Mouse (Mus musculus): ENCODE measurements around the gene Slc24a2.
A peak's percentile ranks its signal among the peaks of the same experiment; 100 is the strongest.

Gene Slc24a2

GRCm38 (mm10) chr4:87037592-87037991, 192.7 kb downstream of the Slc24a2 start:
- no peak for DNase-seq

GRCm38 (mm10) chr4:87036507-87036906, 193.8 kb downstream of the Slc24a2 start:
- DNase-seq, result no peak

DNA sequence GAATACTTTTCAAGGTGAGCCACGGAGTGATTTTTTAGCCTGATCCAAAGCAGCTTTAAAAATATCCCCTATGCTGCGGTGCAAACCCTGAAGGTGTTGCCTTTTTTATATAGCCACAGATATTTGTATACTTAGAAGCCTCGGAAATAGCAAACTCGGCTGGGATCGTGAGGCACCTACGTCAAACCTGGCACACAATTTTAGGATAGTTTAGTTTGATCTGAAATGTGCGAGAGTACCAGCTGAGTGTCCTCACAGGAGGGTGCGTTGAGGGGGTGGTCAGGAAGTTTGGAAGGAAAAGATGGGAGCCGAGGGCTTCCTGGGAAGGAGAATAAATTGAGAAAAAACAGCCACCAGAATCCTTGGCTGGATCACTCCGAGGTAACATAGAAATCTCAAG, 194.6 kb downstream of the Slc24a2 start:
- peak; percentile 65 for DNase-seq

DNA sequence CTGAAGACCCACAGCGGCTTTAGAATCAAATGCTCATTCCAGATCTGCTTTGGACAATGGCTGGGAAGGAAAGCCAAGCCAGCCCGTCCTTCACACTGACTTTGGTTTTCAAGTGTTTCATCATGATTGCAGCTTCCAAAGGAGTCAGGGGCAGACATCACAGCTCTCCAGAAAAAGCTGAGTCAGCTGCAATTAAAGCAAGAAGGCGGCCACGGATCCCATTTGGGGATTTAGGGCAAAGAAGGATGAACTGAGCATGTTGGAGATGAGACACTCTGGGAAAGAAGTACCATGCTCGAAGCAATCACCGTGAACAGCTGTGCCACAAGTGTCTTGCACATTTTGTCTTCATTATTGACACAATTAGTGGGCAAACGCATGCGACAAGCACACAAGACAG, 197.6 kb downstream of the Slc24a2 start:
- no peak for DNase-seq

DNA sequence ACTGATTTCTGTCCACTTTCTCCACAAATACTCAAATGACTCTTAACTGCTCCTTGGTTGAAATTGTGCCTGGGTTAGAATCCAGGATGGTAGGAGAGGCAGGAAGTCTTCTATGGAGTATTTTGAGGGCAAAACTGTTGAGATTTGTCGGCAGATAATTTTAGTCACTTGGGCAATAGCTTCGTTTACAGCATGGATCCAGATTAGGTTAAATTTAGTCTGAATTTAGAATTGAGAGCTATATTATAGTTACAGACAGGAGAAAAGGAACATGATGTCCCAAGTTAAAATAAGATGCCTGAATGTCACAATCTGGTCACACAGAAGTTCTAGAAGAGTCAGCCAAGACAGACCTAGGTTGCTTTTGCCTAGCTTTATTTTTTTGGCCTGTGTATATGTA, 199.2 kb downstream of the Slc24a2 start:
- no peak for DNase-seq

GRCm38 (mm10) chr4:87026311-87027151, 203.7 kb downstream of the Slc24a2 start:
- DNase-seq, result no peak

DNA sequence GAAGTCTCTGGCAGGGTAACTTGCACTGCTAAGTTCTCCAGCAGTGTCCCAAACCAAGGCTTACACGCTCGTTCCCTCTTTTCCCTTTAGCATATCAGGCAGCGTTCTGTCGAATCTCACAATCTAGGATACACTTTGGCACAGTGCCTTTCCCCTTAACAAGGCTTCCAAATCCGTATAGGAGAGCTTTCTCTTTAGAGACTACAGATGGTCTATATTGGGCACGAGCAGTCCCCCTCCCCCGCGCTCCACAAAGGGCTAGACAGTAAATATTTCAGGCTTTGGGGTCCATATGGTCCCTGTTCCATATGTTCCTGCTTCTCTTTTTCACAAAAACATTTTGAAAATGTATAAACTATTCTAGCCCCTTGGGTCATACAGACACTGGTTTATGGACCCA, 205.7 kb downstream of the Slc24a2 start:
- DNase-seq, result no peak

DNA sequence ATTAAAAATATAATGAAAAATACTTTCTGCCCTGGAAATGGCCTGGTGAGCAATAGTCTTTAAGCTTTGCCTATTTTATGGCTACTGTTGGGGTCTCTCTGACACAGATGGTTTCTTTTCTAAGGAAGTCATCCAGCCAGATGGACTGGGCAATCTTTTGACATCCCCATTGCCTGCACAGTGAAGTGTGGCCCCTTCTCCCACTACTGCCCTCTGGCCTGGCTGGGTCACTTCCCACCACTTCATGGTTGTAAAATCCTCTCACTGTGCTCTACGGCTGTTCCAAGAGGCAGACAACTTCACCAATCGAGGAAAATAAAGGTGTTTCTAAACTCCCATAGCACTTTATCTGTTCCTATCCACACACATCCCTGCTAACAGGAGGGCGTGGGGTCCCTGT, 208.7 kb downstream of the Slc24a2 start:
- DNase-seq, result no peak

DNA sequence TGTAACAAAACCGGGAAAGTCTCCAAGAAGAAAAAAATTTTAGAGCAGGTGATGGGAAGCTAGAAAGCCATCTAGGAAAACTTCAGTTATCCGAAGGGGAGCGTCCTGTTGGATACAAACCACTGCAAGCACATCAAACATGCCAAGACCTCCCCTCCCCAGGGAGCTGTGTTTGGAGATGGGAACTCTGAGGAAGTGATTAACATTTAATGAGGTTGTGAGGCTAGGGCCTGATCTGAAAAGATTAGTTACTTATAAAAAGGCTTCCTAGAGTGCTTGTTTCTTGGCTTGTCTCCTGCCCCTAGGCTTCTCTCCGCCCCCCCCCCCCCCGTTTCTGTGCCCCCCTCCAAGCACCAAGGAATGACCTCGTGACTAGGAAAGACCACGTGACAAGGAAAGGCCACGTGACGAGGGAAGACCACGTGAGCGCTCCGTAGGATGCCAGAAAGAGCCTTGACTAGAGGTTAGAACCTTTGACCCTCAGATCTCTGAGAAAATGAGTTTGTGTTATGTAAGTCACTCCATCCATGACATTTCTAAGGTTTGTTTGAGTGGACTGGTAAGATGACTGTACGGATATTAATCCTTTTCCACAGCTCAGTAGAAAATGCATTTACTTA, 210.7 kb downstream of the Slc24a2 start:
- DNase-seq, result no peak

GRCm38 (mm10) chr4:87018073-87018997, 211.9 kb downstream of the Slc24a2 start:
- no peak for DNase-seq

DNA sequence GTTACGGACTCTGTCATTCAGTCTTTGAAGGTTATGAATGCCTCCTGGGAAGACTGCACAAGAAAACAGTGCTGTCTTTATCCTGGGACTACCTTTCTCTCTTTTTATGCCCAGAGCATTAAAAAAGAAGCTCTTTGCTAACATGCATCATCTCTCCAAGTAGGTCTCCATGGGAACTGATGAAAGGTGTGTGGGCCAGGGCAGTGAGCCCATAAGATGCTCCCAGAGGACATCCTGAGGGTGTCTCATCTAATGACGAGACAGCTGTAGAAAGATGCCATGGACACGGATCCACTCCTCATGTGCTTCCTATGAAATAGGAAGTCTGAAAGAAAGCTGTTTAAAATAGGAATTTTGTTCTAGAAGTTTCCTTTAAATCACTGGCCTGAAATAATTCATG, 212.8 kb downstream of the Slc24a2 start:
- no peak for DNase-seq

GRCm38 (mm10) chr4:87015746-87016145, 214.5 kb downstream of the Slc24a2 start:
- no peak for DNase-seq

DNA sequence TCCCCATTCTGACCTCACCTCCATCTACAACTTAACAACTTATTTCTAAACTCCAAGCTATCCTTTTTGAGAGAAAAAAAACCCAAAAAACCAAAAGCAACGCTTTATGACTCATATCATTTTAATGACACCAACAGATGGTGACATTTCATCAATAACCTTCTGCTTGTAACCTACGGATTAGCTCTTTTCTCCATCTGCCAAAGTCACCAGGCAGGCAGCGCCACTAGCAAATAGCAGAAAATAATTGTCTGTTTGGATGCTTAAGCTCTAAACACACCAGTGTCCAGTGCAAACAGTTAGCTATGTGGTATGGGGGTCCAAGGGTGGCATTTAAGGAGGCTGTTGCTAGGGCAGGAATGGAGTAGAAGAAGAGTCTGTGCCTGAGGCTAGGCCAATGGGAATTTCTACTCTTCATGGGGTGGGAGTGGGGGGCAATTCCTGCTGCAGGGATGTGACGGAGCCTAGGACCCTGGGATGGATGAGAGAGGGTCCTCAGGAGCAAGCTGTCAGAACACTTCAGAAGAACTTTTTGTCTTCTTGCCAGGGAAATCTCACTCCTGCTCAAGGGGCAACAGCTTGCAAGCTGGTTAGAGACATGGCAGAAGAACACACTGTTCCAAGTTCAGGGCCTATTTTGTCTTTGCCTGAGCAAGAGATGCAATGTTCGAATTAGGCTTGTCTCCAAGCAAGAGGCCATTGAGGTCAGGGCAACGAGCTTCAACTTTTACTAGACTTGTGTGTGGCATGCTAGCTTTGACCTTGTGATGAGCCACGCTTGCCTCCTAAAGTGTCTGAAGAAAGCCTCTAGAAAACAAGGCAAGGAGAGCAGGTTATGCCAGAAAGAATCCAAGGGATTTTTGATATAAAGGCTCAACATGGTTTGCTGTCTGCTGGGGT, 216.3 kb downstream of the Slc24a2 start:
- DNase-seq, result no peak

DNA sequence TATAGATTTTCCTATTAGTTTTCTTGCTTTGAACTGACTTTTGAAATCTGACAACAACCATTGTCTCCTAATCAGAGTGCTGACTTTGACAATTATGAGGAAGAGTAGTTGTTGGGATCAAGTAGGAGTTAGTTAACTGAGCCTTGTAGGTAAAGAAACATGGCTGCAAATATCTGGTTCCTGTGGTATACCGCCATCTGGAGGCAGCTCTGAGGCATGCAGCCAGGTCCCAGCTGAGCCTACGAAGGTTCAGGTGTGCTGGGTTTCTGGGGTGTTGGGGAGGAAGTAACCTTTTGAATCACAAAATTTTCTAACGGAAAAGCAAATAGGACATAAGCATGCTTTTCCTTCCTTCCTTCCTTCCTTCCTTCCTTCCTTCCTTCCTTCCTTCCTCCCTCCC, 237.8 kb downstream of the Slc24a2 start:
- no peak for DNase-seq

DNA sequence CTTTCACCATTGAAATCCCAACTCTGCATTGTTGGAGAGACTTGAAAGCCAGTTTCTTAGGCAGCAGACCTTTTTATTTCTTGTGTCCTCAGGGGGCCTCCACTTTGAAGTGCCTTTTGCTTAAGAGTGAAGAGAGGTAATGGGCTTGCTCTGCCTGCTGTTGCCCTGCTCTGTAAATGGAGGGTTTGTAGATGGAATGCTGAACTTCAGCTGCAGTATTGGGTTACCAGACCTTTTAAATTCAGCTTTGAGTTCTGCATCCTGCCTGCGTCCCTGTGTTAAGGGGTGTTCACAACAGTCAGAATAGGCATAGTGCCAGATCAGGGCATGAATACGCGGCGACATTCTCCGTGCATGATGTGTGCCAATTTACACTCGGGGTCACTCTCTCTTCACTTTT, 241.0 kb downstream of the Slc24a2 start:
- no peak for DNase-seq

DNA sequence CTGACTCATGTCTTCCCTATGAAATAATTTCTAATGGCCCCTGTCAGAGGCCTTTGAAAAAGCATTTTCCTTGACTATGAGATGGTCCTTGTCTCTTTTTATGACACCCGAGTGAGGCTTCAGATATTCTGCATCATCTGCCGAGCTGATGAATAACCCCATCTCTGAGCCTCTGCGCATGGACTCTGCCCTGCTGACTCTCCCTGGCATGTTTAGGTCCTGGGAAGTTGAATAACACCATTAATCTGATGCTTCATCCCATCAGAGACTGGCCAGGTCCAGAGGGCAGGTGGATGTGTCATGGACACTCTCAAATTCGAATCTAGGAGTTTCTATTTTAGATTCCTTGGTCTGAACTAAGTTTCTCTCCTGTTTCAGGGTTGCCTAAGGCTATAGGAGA, 242.4 kb downstream of the Slc24a2 start:
- no peak for DNase-seq

DNA sequence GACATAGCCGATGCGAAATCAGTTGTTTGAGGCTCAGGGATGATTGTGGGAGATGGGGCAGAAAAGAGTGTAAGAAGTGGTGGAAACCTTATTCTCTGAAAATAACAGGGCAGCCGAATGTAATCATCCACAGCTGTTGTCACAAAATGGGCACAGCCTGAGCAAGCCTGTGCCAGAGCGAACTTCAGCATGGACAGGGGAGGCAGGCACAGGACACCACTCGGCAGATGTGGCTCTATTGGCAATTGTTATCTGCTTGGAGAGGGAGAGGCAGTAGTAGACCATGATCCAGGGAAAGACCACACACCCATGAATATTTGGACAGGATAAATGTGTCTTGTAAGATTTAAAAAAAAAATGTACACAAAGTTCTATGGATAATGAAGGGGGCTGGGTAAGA, 253.0 kb downstream of the Slc24a2 start:
- no peak for DNase-seq

GRCm38 (mm10) chr4:86957576-86958411, 272.5 kb downstream of the Slc24a2 start:
- DNase-seq, result peak; percentile 69

- no peak for DNase-seq
These were observed 274.8 kb downstream of the Slc24a2 start for GRCm38 (mm10) chr4:86955448-86955847.

GRCm38 (mm10) chr4:86953519-86953918, 276.8 kb downstream of the Slc24a2 start:
- no peak for DNase-seq

- no peak for DNase-seq
These were observed 281.5 kb downstream of the Slc24a2 start for GRCm38 (mm10) chr4:86948794-86949193.

Measured in layer of hippocampus, adult 9-11 months (tissue).